Mouse (Mus musculus) stomach, postnatal 0 days (tissue): ENCODE measurements around the gene Ube2n.

ENCODE experiments used
- CTCF ChIP-seq: IDR thresholded peaks from 2 replicates; pipeline ENCODE4 v1.5.1; 2016; ENCODE audit warnings: antibody characterized with exemption, low read depth, mild to moderate bottlenecking, moderate library complexity
- EP300 ChIP-seq: optimal IDR thresholded peaks from 2 replicates; pipeline ENCODE3; 2016; ENCODE audit warnings: antibody characterized with exemption

DNA sequence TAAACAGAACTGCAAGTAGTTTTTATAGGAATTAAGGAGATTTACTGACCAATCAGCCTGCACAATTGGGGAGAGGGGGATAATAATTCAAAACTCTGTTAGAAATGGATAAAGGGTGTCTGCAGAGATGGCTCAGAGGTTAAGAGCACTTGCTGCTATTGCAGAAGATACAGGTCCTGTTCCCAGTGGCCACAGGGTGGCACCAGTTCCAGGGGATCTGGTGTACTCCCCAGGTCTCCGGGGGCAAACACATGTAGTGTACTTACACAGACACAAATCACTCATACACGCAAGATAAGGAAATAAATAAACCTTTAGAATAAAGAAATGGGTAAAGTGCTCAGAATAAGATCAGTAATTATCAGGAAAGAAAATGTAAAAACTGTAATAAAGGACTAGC is 25.3 kb upstream of the Ube2n start:
- TF ChIP-seq CTCF (peak; percentile 71), EP300 (no peak)
